Mouse (Mus musculus) ES-CJ7 (cell line): Measurements from ENCODE around the gene Alkbh6.

Source experiments
- DNase-seq: peaks from one replicate; pipeline ENCODE4 v3.0.0; 2011; ENCODE audit warnings: low read depth, low spot score

The Alkbh6 gene

GRCm38 (mm10) chr7:30295103-30295502 is 13.4 kb upstream of the Alkbh6 start:
- DNase-seq = peak; percentile 39

DNA sequence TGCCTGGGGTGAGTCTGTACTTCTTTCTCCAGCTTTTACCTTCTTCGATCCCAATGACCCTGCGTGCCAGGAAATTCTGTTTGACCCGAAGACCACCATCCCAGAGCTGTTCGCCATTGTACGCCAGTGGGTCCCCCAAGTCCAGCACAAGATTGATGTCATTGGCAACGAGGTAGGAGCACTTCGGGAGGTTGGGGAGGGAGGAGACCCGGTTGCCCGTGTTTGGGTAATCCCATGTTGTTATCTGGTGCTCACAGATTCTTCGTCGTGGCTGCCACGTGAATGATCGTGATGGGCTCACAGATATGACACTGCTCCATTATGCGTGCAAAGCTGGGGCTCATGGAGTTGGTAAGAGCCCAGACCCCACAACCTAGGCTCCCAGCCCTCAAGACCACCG is 11.7 kb upstream of the Alkbh6 start:
- no peak for DNase-seq

DNA sequence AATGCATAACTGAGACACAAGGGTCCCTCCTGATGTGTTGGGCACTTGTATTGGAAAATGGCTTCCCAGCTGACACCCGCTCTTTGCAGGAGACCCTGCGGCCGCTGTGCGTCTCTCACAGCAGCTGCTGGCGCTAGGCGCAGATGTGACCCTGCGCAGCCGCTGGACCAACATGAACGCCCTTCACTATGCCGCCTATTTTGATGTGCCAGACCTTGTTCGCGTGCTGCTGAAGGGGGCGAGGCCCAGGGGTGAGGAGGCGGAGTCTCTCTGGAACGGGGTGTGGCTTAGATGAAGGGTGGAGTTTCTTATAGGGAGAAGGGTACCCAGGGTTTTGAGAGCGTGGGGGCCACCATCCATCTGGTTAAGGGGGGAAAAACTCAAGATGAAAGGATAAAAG is 11.3 kb upstream of the Alkbh6 start:
- DNase-seq = peak; percentile 56

DNA sequence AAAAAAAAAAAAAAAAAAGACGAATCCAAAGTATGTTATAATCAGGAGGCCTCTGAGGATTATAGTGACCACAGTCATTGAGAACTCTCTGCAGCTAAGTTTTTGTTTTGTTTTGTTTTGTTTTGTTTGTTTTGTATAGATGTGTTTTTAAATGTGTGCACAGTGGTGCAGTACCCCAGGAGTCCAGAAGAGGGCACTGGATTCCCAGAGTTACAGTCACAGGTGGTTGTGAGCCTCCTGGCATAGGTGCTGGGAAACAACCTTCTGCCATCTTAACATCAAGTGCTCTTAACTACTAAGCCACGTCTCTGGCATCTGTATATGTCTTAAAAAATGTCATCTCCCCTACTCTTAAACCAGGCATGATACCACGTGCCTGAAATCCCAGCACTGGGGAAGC is 7.6 kb upstream of the Alkbh6 start:
- DNase-seq = peak; percentile 66

DNA sequence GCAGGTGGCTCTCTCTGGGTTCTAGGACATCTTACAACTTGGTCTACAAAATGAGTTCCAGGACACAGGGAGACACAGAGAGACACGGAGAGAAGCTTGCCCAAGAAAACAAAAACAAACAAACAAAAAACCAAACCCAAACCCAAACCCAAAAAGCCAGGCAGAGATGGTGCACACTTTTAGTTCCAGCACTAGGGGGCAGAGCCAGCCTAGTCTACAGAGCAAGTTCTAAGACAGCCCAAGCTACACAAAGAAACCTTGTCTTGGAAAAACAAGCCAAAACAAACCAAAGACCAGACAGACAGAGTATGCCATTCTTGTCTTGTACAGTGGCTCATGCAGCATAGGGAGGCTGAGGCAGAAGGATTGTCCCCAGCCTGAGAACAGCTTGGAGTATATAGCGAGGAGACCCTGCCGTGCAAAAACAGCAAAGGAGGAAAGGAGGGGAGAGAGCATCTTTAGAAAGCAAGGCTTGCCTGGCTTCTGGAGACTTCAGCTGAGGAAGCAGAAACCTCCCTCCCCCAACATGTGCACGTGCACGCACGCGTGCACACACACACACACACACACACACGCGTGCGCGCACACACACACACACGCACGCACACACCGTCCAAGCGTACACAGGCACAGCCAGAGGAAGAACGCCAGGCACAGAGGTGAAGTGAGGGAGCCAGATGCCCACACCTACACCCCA is 2.3 kb upstream of the Alkbh6 start:
- peak; percentile 56 for DNase-seq

DNA sequence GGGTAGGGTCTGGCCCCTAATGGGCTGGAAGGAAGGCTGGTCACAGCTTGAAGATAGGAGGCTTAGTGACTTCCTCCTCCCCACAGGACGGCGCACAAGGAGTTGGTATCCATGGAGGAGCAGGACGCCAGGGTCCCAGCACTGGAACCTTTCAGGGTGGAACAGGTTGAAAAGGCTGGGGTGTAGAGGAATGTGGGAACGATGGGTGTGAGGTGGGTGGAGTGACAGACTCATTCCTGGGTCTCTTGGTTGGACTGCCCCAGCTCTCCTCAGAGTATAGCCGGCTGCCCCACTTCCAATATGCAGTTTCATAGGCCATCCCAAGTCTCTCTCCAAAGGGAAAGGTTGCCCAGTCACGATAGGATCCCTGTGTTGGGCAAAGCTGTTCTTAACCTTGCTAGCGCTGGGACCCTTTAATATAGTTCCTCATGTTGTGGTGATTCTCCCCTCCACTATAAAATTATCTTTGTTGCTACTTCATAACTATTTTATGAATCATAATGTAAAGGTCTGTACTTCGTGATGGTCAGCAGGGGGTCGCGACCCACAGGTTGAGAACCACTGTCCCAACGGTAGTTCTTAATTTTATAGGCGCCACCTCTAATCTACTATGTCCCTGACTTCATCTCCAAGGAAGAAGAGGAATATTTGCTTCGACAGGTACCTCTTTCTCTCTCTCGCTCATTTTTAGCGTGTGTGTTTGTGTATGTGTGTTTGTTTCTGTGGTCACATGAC is 1.0 kb downstream of the Alkbh6 start:
- DNase-seq = no peak

- no peak for DNase-seq
Observed at GRCm38 (mm10) chr7:30310136-30310535, 1.6 kb downstream of the Alkbh6 start.

GRCm38 (mm10) chr7:30313666-30314320 is 5.3 kb downstream of the Alkbh6 start:
- no peak for DNase-seq

DNA sequence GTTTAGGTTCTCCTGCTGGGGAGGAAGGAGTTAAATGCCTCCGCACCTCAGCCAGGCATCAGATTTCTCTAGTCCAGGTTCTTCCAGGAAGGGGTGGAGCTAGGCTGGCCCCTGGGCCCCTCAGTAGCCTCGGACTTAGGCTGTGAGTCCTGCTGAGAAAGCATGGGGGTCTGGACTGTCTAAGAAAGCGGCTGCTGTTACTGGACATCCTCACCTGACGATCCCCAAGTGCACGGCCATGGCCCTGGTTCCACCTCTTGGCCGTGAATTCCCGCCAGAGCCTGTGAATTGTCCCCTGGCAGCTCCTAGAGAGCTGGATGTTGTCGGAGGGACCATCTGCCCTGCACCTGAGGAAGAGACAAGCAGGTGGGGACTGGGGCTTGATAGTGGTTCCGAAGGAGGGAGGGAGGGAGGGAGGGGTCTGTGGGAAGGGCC is 6.2 kb downstream of the Alkbh6 start, which contains the start of gene Syne4:
Syne4 (plus strand) TSS at position 87 of the 435 bp plus-strand sequence.
- DNase-seq = peak; percentile 54

GRCm38 (mm10) chr7:30315559-30316529 is 7.3 kb downstream of the Alkbh6 start:
- no peak for DNase-seq

- DNase-seq = no peak
Observed at GRCm38 (mm10) chr7:30318142-30318541, 9.6 kb downstream of the Alkbh6 start.

GRCm38 (mm10) chr7:30320946-30321345 is 12.4 kb downstream of the Alkbh6 start:
- DNase-seq = no peak

DNA sequence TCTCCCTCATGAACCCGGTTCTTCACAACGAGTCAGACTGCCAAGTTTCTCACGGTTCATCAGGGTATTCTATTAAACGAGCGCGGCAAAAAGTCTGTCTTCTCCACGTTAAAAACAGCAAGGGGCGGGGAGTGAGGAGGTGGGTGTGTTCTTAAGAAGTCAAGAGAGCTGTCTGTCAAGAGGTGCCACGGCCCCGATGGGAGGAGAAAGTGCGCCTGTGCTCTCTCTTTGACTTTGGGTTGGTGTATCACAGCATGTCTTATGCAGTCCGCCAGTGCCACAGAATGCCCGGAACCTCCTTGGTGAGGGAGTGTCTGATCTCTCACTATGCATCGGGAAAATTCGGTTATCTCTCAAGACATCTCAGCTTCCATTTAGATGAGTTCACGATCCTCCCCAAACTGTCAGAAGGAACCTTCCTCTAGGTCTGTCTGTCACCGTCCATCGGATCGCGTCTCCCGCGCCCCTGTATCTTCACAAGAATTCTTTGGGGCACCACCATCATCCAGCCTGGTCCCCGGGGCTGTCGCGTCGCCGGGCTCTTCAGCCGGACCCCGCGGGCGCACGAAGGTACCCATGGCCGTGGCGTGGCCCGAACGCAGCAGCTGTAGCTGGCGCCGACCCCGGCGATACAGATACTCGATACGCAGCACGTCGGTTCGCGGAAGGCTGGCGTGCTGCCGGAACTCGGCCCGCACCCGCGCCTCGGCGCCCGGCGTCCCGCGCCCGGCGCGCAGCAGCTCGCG is 13.2 kb downstream of the Alkbh6 start, which contains the start of gene E130208F15Rik:
E130208F15Rik (plus strand) TSS at position 202 of the 746 bp plus-strand sequence.
- peak; percentile 88 for DNase-seq

DNA sequence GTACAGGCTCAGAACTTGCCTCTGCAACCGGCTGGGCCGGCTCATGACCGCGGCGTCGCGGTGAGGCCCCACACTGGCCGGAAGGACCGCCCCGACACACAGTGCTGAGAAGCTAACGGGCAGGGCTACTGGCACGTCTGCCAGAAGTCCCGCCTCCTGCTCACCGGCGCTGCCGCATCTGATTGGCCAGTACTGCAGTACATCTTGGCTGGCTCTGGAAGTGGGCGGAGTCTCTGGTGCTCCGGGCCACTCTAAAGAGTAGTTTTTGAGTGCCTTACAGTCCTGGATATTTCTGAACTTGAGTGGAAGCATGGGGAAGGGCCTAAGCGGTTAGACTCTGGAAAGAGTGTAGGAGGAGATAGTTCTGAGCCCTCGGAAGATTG is 13.8 kb downstream of the Alkbh6 start:
- DNase-seq = peak; percentile 97

DNA sequence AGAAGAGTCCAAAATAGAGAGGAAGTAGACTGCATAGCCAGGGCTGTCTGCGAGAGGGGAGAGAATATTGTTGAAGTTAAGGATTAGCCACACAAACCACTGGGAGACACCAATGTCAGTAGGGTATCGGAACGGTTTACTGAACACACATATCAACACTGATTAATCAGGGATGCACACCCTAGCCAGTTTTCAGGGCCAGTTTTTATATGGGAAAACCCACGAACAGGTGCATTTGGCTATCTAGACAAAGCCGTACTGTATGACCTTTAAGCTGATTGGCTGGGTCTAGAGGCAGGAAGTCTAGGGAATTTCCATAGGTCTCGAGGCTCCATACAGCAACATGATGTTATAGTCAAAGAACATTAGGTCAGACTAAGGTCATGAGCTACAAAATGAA is 14.3 kb downstream of the Alkbh6 start:
- peak; percentile 48 for DNase-seq

DNA sequence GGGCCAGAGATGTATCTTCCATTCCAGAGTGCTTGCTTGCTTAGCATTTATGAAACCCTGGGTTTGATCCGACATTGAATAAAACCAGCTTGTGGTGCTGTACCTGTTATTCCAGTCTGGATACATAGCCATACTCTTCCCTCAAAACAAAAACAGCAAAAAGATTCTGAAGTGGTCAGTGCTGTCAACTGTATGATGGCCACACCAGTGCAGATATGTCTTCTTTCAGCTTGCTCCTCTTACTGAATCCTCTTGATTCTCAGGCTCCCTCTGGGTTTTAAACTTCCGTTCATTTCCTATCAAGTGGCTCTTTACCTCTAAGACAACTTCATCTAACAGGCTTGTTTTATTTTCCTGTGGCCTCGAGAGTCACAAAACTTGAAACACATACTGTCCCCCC is 15.3 kb downstream of the Alkbh6 start, which contains the start of gene Sdhaf1:
Sdhaf1 (minus strand) TSS at position 101 of the 400 bp plus-strand sequence.
- no peak for DNase-seq

GRCm38 (mm10) chr7:30324300-30324944 is 15.9 kb downstream of the Alkbh6 start:
- no peak for DNase-seq

- DNase-seq = peak; percentile 91
Observed at GRCm38 (mm10) chr7:30325364-30325763, 16.8 kb downstream of the Alkbh6 start.

GRCm38 (mm10) chr7:30326427-30326826 is 17.9 kb downstream of the Alkbh6 start:
- DNase-seq = no peak

DNA sequence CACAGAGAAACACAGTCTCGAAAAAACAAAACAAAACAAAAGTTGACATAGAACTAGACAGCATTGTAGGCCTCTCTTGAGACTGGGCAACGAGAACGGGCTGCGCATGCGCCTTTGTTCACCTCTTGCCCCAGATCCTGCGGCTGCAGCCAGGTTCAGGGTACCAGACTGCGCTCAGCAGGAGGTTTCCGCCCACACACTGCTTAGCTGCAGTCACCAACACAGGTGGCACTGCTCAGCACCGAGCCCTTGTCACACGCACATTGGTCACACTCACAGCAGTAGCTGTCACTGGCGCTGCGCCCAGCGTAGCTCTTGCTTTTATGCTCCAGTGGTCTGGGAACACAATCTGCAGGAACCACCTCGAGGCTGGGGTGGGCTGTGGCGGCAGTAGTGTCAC is 18.6 kb downstream of the Alkbh6 start:
- DNase-seq = no peak
